Mouse (Mus musculus) liver, embryonic 14 days (tissue): ENCODE measurements around the gene Nrbp1. TPM values are rescaled to one million over a fixed set of nuclear protein-coding genes. Genes with fewer than 3 reads are reported as not detected.

Source experiments
- polyA plus RNA-seq: library from polyadenylated mRNA; depleted of rRNA; stranded (reverse); fragments of >200 nt; gene quantifications from 2 replicates; pipeline ENCODE4 v1.2.3, GENCODE M21; 2012; rRNA removed

The Nrbp1 gene
- polyA plus RNA-seq = 27.8 and 31.3 TPM in 2 replicates

GRCm38 (mm10) chr5:31240637-31241521 lies at the start of gene Nrbp1, which contains the start of gene Gm9970:
TSS of gene Nrbp1 (plus strand) at chr5:31240864.
TSS of gene Gm9970 (minus strand) at chr5:31241232.

GRCm38 (mm10) chr5:31192939-31193630 lies 47.6 kb upstream of the Nrbp1 start, which contains the start of the genes Snx17 and Eif2b4:
TSS of gene Snx17 (plus strand) at chr5:31193227.
TSS of gene Eif2b4 (minus strand) at chr5:31193430.

GRCm38 (mm10) chr5:31201742-31202590 lies 38.7 kb upstream of the Nrbp1 start, which contains the start of gene Zfp513:
TSS of gene Zfp513 (minus strand) at chr5:31202303.

GRCm38 (mm10) chr5:31220448-31221303 lies 20.0 kb upstream of the Nrbp1 start, which contains the start of gene Ppm1g:
TSS of gene Ppm1g (minus strand) at chr5:31220687.

GRCm38 (mm10) chr5:31251541-31252101 lies 11.0 kb downstream of the Nrbp1 start, which contains the start of gene Krtcap3:
TSS of gene Krtcap3 (plus strand) at chr5:31251691.

GRCm38 (mm10) chr5:31290521-31291360 lies 50.1 kb downstream of the Nrbp1 start, which contains the start of gene Ift172:
TSS of gene Ift172 (minus strand) at chr5:31291116.

GRCm38 (mm10) chr5:31295606-31296141 lies 55.0 kb downstream of the Nrbp1 start, which contains the start of gene Fndc4:
TSS of gene Fndc4 (minus strand) at chr5:31296080.

GRCm38 (mm10) chr5:31297047-31297757 lies 56.5 kb downstream of the Nrbp1 start, which contains the start of gene Gckr:
TSS of gene Gckr (plus strand) at chr5:31297443.

Other genes with a start within 250 kb of the Nrbp1 start
- gene Atraid, start 192.6 kb upstream of the Nrbp1 start, polyA plus RNA-seq = 26.4 and 31.3 TPM in 2 replicates
- gene Slc5a6, start 191.9 kb upstream of the Nrbp1 start, polyA plus RNA-seq = 4.0 and 4.7 TPM in 2 replicates
- 16.6 and 19.0 TPM in 2 replicates for gene Cad, start 186.1 kb upstream of the Nrbp1 start, polyA plus RNA-seq
- not detected in 2 replicates for gene Dnajc5g, start 134.6 kb upstream of the Nrbp1 start, polyA plus RNA-seq
- 0.26 and 0.36 TPM in 2 replicates for gene Slc30a3, start 132.6 kb upstream of the Nrbp1 start, polyA plus RNA-seq
- 0.31 TPM in 1 of 2 replicates, not detected in the other for gene Trim54, start 124.2 kb upstream of the Nrbp1 start, polyA plus RNA-seq
- gene Ucn, start 102.0 kb upstream of the Nrbp1 start, polyA plus RNA-seq = not detected in 2 replicates
- gene Mpv17, start 86.6 kb upstream of the Nrbp1 start, polyA plus RNA-seq = 13.6 and 16.9 TPM in 2 replicates
- 0.66 and 0.67 TPM in 2 replicates for gene Gm29609, start 61.0 kb upstream of the Nrbp1 start, polyA plus RNA-seq
- gene Gtf3c2, start 60.7 kb upstream of the Nrbp1 start, polyA plus RNA-seq = 27.1 and 34.5 TPM in 2 replicates
- 21.9 and 25.8 TPM in 2 replicates for gene Snx17, start 47.6 kb upstream of the Nrbp1 start, polyA plus RNA-seq
- 28.7 and 31.5 TPM in 2 replicates for gene Eif2b4, start 47.4 kb upstream of the Nrbp1 start, polyA plus RNA-seq
- 7.7 and 8.9 TPM in 2 replicates for gene Zfp513, start 38.6 kb upstream of the Nrbp1 start, polyA plus RNA-seq
- 123 and 129 TPM in 2 replicates for gene Ppm1g, start 20.2 kb upstream of the Nrbp1 start, polyA plus RNA-seq
- gene Gm9970, start 368 bp downstream of the Nrbp1 start, polyA plus RNA-seq = not detected in 2 replicates
- gene Krtcap3, start 10.8 kb downstream of the Nrbp1 start, polyA plus RNA-seq = 3.9 and 4.7 TPM in 2 replicates
- gene Ift172, start 50.3 kb downstream of the Nrbp1 start, polyA plus RNA-seq = 3.4 and 3.7 TPM in 2 replicates
- gene Fndc4, start 55.2 kb downstream of the Nrbp1 start, polyA plus RNA-seq = 4.5 and 5.1 TPM in 2 replicates
- gene Gckr, start 56.6 kb downstream of the Nrbp1 start, polyA plus RNA-seq = 15.1 and 17.6 TPM in 2 replicates
- 9.2 and 10.1 TPM in 2 replicates for gene Zfp512, start 211.6 kb downstream of the Nrbp1 start, polyA plus RNA-seq
- 0.03 and 0.05 TPM in 2 replicates for gene 4930548H24Rik, start 244.9 kb downstream of the Nrbp1 start, polyA plus RNA-seq